In the genomic region with DNA sequence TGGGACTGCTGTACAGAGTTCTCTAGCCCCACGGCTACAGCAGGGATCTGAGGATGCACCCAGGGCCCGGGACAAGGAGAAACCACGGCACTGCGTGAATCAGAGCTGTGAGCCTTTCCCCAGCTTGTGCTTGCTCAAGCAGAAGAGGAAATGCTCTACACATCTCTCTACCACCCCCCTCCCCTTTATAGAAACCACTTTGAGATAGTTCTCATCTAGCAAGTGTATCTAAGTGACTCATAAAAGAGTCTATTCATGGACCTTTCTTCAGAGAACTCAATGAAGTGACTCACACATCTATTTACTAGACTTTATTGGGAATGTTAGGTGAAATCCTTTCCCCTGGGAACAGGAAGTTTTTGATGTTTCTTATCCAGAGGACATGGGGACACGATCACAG, we compare ENCODE assay signal across 27 mouse cellular contexts.
DNase-seq lines count a peak whose midpoint lies in the region; ATAC-seq and TF ChIP-seq lines count a peak whose summit lies in the region.
"Had no signal": no experiment of that assay in that cellular context is flagged by ENCODE, and none has a peak within 500 bp of the region (broad histone marks: within the 10 kb centered on the region; RNA-seq: fewer than 3 reads in every experiment).

No protein-coding gene starts in this region.

- H3K27me3 ChIP-seq in kidney, adult 2 months (replicated peaks; ENCODE audit: control insufficient read depth, insufficient read depth, low read length): no peaks in the 10 kb centered on the region
- no peaks in the 10 kb centered on the region for H3K27me3 ChIP-seq in kidney, embryonic 14.5 days (ENCODE audit: control insufficient read depth, insufficient read depth, low read length)
- H3K27me3 ChIP-seq: embryonic facial prominence, embryonic 15.5 days; forebrain, embryonic 12.5 days; limb, embryonic 15.5 days; liver, embryonic 15.5 days had no signal

- no peak for TF ChIP-seq POLR2A in kidney, adult 2 months (IDR thresholded peaks at IDR 0.05; ENCODE audit: low read depth, low read length)

- WGBS in kidney, adult 2 months: 41% methylated on average over 5 of the region's 5 CpGs
- 73% methylated on average over 5 of the region's 5 CpGs for WGBS in kidney, embryonic 14.5 days

- H3K27ac ChIP-seq in kidney, adult 2 months (ENCODE audit: insufficient read depth, low read depth, low read length): no peak overlapping the region
- no peak overlapping the region for H3K27ac ChIP-seq in kidney, embryonic 14.5 days (ENCODE audit: low read depth, low read length)
- H3K27ac ChIP-seq: embryonic facial prominence, embryonic 15.5 days; forebrain, embryonic 12.5 days; hindbrain, embryonic 10.5 days; hindbrain, postnatal 0 days; limb, embryonic 15.5 days; liver, embryonic 15.5 days; midbrain, embryonic 10.5 days had no signal

- no peaks in the 10 kb centered on the region for H3K4me1 ChIP-seq in kidney, adult 2 months (ENCODE audit: control insufficient read depth, insufficient read depth, low read length)
- peaks cover 5% of the 10 kb centered on the region; the same call in 1 of the 2 replicates for H3K4me1 ChIP-seq in kidney, embryonic 14.5 days (ENCODE audit: control insufficient read depth, insufficient read depth, low read length)
- H3K4me1 ChIP-seq: forebrain, embryonic 12.5 days; liver, embryonic 15.5 days had no signal

- no peak overlapping the region for H3K9ac ChIP-seq in kidney, embryonic 14.5 days (ENCODE audit: low read depth, low read length)
- H3K9ac ChIP-seq: embryonic facial prominence, embryonic 15.5 days; forebrain, embryonic 12.5 days; limb, embryonic 15.5 days; liver, embryonic 15.5 days had no signal

- H3K4me2 ChIP-seq in kidney, embryonic 14.5 days (replicated peaks; ENCODE audit: low read depth, low read length): no peak overlapping the region
- H3K4me2 ChIP-seq: embryonic facial prominence, embryonic 15.5 days; forebrain, embryonic 12.5 days; limb, embryonic 15.5 days; liver, embryonic 15.5 days had no signal

- H3K4me3 ChIP-seq in kidney, adult 2 months (ENCODE audit: insufficient read depth, low read depth, low read length): no peak overlapping the region
- H3K4me3 ChIP-seq in kidney, embryonic 14.5 days (ENCODE audit: low read length): no peak overlapping the region
- H3K4me3 ChIP-seq: embryonic facial prominence, embryonic 15.5 days; forebrain, embryonic 12.5 days; hindbrain, embryonic 10.5 days; limb, embryonic 15.5 days; liver, embryonic 15.5 days; midbrain, embryonic 10.5 days had no signal

- no peaks in the 10 kb centered on the region; the same call in 1 of the 2 replicates for H3K9me3 ChIP-seq in kidney, embryonic 14.5 days (ENCODE audit: control insufficient read depth, low read length)
- H3K9me3 ChIP-seq: embryonic facial prominence, embryonic 15.5 days; limb, embryonic 15.5 days; liver, embryonic 15.5 days had no signal

- no peaks in the 10 kb centered on the region for H3K36me3 ChIP-seq in kidney, adult 2 months (ENCODE audit: control insufficient read depth, insufficient read depth, low read length)
- no peaks in the 10 kb centered on the region for H3K36me3 ChIP-seq in kidney, embryonic 14.5 days (ENCODE audit: control insufficient read depth, insufficient read depth, low read length)
- H3K36me3 ChIP-seq: embryonic facial prominence, embryonic 15.5 days; forebrain, embryonic 12.5 days; hindbrain, embryonic 10.5 days; limb, embryonic 15.5 days; liver, embryonic 15.5 days; midbrain, embryonic 10.5 days had no signal

- DNase-seq in kidney, adult 9 months: peak; percentile 12
- no peak for DNase-seq in kidney, adult 2 months
- DNase-seq in 3134 (ENCODE audit: extremely low read depth, insufficient read length, low spot score): peak; percentile 64
- DNase-seq in Muller cell, postnatal 12 days (ENCODE audit: inconsistent ontology term): peak; percentile 89
- DNase-seq in fibroblast of lung, adult 2 months (ENCODE audit: low read depth): peak; percentile 54
- DNase-seq in cerebellum, adult 18-20 months: no peak
- DNase-seq in layer of hippocampus, adult 9-11 months: no peak
- DNase-seq: cerebellum, adult 8-10 months; cerebellum, postnatal 36 days; gastrocnemius, postnatal 36 days; heart, postnatal 10 days; kidney, postnatal 4 days; left cerebral cortex, postnatal 4 days; lung, postnatal 4 days; right cerebral cortex, adult 18-20 months; right cerebral cortex, postnatal 4 days; thymus, adult 2 months had no signal

- no peak for TF ChIP-seq CTCF in kidney, adult 2 months (conservative IDR thresholded peaks at IDR 0.05; ENCODE audit: insufficient read depth, insufficient read length, low read depth, low read length)

- ATAC-seq in kidney, embryonic 14.5 days (ENCODE audit: low FRiP score, low TSS enrichment): no peak
- ATAC-seq: hindbrain, postnatal 0 days; intestine, embryonic 16.5 days; midbrain, embryonic 16.5 days had no signal

Comparison
In these comparisons a context has a peak if more than half of its experiments do, and no peak if none do; other contexts are left out.
1. DNase-seq: peak in kidney, adult 9 months (single experiment), 3134 (single experiment), Muller cell, postnatal 12 days (single experiment) and fibroblast of lung, adult 2 months (single experiment); none in kidney, adult 2 months (single experiment), cerebellum, adult 18-20 months (0 of 2) and layer of hippocampus, adult 9-11 months (single experiment).